Mouse (Mus musculus) olfactory bulb, adult 2 months (tissue): ENCODE results near the gene Tcf7l1.

Experiments used
- CTCF ChIP-seq: fragments of 200-500 bp; IDR thresholded peaks from 2 replicates; pipeline ENCODE4 v1.5.1; 2012; ENCODE audit warnings: low read depth, mild to moderate bottlenecking, low read length, moderate library complexity; ENCODE audit not compliant: insufficient read depth
- POLR2A ChIP-seq: fragments of 200-500 bp; IDR thresholded peaks from 2 replicates; pipeline ENCODE4 v1.6.1; 2012; ENCODE audit warnings: mild to moderate bottlenecking, low read depth, low read length, moderate library complexity; ENCODE audit not compliant: insufficient read depth

DNA sequence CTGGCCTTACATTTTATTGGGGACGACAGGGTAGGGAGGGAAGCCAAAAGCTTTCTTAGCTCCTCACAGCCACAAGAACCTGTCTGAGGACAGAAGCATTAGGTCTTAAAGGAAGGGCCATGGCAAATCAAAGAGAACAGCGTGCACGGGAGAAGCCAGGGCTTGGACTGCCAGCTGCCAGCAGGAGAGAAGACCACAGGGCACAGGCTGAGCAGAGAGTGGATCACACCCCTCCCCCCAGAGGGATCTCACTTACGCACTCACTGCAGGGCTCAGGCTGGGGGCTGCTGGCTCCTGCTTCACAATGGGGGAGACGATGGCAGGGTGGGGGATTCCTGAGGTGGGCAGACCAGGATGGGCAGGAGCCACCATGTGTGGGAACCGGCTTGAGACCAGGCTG, 157.4 kb downstream of the Tcf7l1 start:
- no peak for TF ChIP-seq CTCF
- TF ChIP-seq POLR2A: no peak
